Mouse (Mus musculus) CD8-positive naive resting alpha-beta T cell, adult 2 months (primary cell): ENCODE measurements around the gene Bloc1s4.
A peak's percentile ranks its signal among the peaks of the same experiment; 100 is the strongest.

Experiments
- DNase-seq, 2 experiments: peaks; one replicate each; pipeline ENCODE4 v3.0.0; 2022; ENCODE audit warnings: low read depth in 2 of 2, low spot score in 2 of 2

Bloc1s4 gene

DNA sequence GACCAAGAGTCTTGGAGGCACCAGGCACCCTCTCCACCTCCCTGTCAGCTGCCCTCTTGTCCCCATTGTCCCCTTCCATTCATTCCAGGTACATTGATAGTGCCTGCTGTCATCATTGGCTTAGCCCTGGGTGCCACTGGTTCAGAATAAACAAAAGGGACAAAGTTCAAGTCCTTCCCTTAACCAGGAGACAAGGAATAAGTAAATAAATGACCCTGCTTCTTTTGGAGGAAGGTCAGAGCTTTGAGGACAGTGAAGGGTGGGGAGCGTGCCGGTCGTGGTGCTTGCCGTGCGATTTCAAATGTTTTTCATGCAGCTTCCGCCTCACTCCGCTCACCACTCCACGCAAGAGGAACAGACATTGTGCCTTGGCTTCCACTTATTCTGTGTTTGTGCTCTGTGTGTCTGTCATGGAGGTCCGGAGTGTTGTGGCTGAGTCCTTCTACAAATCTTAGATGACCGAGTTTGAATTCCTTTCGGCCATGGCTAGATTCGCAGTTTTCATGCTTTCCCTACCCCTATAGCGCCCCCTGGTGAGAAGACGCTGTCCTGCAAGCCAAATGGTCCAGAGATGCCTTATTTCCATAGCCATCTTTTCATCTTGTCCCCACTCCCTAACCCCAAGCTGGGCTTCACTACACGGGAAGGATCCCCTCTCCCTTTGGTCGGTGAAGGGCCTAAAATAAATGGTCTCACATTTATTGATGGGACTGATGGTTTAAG is 6.2 kb downstream of the Bloc1s4 start:
- peak; percentile 76 to 82 for DNase-seq

GRCm38 (mm10) chr5:36739829-36740228 is 8.6 kb downstream of the Bloc1s4 start:
- DNase-seq = no peak

DNA sequence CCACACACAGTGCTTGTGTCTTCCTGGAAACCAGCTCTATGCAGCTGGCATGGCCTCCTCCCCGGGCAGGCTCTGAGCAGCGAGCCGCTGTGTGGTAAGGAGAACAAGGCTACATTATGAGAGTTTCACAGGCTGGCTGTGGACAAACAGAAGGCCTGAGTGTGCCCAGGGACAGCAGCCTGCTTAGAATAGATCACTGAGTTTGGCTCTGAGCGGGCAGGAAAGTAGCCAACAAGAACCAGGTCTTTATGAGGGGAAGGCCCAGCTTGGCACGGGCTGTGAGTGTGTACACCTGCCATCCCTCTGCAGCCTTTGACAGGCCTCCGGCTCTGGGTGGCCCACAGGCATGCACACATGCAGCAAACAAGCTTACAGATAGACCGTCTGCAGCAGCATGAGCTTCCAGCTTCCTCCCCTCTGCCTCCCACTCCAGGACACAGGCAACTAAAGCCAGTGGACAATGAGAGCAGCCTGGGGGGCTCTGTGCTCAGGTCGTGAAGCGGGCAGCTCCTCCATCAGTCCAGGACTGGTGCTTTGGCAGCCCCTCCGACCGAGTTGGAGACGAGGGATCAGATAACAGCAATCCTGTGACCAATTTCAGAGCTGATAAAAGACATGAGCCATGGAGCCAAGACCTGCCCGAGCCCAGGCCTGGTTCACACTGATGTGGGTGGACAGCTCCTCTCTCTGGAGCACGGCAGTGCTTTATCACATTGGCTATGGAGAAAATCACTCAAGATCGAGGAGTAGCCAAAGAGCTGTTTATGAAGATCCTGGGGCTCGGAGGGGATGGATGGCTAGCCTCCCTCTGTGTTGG is 9.4 kb downstream of the Bloc1s4 start:
- no peak for DNase-seq

GRCm38 (mm10) chr5:36737765-36738164 is 10.7 kb downstream of the Bloc1s4 start:
- DNase-seq = no peak

DNA sequence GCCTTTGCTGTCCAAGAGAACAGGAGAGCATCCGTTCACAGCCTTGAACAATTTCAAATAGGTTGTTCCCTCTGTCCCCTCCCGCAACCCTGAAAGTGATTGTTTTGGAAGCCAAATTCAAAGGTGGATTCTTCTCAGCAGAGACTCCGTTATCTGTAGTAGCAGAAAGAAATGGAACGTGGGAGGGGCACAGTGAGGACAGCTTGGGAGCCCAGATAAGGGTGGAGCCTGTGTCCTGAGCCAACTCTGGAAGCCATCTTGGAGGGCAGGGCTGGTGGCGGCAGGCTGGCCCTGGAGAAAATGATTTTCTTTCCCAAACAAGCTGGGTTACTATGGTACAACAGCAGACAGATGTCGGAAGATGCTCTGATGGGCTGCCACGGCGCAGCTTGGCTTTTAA is 12.4 kb downstream of the Bloc1s4 start:
- DNase-seq = no peak

DNA sequence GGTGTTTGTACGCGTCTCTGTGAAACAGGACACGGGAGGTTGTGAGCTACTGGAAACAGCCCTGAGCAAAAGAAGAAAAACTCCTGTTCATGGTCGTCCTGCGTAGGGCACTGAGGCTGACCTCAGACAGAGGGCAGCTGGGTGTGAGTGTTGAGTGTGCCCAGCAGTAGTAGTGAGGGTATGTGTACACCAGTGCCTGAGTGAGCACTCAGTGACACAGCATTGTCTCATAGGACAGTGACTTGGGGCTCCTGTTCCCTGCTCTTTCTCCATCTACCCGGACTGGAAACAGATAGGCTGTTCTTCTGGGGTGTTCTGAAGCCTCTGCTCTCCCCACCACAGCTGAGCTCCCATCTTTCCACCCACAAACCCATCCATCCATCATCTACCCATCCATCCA is 13.3 kb downstream of the Bloc1s4 start:
- no peak for DNase-seq

- DNase-seq = no peak
These were observed 15.0 kb downstream of the Bloc1s4 start for GRCm38 (mm10) chr5:36733405-36733804.

DNA sequence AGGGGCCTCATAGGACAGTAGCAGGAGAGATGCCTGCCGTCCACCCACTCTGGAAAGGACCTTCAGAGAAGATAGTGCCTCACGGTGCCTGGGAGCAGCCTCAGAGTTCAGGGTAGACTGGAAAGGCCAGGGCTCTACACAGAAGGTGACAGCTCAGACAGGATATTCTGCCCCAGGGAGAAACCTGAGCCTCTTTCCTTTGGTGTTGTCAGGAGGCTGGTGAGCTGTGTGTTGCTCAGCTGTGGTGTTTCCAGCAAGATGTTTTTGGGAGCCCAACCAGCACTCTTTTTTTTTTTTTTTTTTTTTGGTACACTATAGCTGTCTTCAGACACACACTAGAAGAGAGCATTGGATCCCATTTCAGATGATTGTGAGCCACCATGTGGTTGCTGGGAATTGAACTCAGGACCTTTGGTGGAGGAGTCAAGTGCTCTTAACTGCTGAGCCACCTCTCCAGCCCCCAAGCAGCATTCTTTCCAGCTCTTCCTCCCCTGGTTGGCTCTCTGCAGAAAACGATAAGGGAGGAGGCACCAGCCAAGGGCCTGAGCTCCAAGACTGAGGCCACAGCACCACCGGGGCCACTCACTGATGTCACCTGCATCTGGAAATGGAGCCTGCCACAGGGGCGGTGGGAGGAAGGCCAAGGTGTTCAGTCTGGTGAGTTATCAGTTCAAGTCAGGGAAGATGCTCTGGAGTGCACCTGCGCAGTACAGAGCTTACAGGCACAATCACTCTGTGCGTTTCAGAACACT is 16.4 kb downstream of the Bloc1s4 start:
- DNase-seq = no peak

DNA sequence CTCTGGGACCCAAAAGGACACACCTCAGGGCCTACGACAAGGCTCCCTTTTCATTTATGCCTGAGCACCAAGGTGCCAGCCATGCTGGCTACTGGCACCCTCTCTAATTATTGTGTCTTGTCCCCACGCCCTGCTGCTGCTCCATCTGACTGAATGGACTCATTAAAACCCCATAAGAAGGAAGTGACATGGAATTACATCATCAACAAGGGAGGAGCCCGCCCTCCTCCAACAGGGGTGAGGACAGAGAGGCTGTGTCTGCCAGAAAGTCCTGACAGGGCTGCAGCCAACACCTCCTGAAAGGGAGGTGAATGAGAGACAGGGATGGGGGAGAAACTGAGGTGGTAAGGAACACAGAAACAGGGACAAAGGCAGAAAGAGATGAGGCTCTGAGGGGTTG is 17.8 kb downstream of the Bloc1s4 start:
- no peak for DNase-seq

- DNase-seq = no peak
These were observed 18.5 kb downstream of the Bloc1s4 start for GRCm38 (mm10) chr5:36729923-36730322.

- DNase-seq = no peak
These were observed 19.4 kb downstream of the Bloc1s4 start for GRCm38 (mm10) chr5:36729086-36729473.

DNA sequence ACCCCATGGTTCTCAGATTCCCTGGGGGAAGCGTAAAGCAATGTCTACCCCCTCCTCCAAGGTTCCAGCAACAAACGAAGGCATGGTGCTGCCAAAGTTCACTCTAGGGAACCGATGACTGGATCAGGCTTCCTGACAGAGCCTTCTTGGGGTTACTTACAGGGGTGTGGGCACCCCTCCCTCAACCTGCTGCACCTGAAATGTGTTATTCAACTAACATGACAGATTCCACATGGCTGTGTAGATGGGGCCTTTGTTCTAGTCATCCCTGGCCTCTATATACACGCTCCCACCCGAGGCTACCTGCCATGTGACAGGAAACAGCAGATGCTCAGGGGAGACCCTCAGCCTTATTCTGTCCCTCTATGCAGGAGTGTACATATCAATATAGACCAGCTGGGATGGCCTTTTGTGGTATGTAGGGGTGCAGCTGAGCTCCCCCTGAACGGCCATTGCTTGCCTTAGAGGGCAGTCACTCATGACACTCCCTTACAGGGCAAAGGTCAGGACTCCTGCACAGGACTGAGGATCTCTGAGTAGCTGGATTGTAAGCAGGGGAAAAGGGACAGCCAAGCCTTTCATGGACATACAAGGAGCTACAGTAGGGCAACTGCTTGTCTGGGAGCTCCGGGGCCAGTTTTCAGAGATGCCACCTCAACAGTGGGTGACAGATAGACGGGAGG is 19.9 kb downstream of the Bloc1s4 start:
- DNase-seq = no peak

- DNase-seq = no peak
These were observed 20.7 kb downstream of the Bloc1s4 start for GRCm38 (mm10) chr5:36727776-36728175.

DNA sequence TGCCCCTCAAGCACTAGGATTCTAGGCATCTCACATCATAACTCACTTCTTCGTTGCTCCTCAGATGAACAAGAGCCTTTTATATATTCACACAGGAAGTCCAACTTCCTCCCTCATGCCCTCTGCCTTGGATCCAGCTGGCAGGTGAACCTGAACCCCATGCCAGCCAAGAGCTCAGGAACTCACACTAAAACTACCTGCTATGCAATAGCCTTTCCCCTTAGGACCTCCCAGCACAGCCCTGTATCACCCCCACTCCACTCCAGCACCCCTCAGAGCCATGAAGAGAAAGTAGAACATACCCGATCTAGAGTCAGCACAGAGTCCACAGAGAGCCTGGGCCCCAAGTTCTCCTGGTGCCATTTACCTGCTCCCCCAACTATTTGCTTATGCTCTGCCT is 21.3 kb downstream of the Bloc1s4 start:
- DNase-seq = no peak

- no peak for DNase-seq
These were observed 22.1 kb downstream of the Bloc1s4 start for GRCm38 (mm10) chr5:36726387-36726801.

- no peak for DNase-seq
These were observed 22.6 kb downstream of the Bloc1s4 start for GRCm38 (mm10) chr5:36725861-36726260.

GRCm38 (mm10) chr5:36724274-36724673 is 24.2 kb downstream of the Bloc1s4 start:
- no peak for DNase-seq

DNA sequence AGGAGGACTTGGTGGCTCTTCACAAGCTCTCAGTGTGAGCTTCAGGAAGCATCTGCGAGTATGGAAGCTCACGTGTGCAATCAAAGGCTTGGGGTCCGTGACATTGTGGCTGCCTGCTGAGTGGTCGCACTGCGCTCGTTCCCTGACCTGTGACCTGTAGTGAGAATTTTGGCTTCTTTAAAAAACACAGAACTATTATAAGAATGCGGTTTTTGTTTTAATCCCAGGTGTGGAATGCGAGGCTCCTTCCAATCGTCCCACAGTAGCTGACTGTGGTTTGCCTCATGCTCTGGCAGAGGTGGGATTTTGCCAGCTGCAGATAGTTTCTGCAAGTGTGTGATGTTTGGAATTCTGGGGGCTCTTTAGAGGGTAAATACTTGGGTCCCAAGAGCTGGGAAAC is 25.1 kb downstream of the Bloc1s4 start:
- DNase-seq = no peak

GRCm38 (mm10) chr5:36722415-36722856 is 26.0 kb downstream of the Bloc1s4 start:
- DNase-seq = peak in 1 of 2 experiments; percentile 21

DNA sequence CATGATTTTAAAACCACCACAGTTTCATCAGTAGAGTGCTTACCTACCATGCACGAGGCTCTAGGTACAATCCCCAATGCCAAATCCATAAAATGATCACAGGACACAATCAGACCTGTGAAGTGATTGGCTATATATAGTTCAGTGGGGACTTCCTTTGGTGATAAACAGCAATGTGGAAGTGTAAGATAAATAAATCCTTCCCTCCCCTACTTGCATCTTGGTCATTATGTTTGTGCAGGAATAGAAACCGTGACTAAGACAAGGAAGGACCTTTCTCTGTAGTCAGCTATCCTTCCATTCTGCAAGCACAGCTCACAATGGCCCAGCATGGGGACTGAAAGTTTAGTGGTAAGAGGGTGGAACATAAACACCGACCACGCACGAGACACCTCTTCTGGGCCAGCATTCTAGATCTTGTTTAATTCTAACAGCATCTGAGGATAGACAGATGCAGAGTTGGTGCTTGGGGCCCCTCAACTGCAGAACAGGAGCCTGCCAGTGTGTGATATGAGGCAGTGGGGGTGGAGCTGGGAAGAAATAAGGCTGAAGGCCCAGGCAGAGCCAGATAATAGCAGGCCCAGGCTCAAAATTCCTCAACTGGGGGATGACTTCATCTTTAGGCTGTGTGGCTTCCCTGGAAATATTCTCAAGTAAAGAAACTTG is 27.6 kb downstream of the Bloc1s4 start:
- DNase-seq = no peak

GRCm38 (mm10) chr5:36720219-36720618 is 28.2 kb downstream of the Bloc1s4 start:
- no peak for DNase-seq
